Mouse (Mus musculus) spleen, adult 2 months (tissue): Measurements from ENCODE around the gene Nom1.

ENCODE experiments used
- CTCF ChIP-seq: fragments of 200-500 bp; IDR thresholded peaks from 2 replicates; pipeline ENCODE4 v1.5.1; 2011; ENCODE audit warnings: mild to moderate bottlenecking, inconsistent platforms; ENCODE audit not compliant: insufficient read depth, insufficient read length, insufficient replicate concordance; ENCODE audit errors: extremely low read depth
- POLR2A ChIP-seq: fragments of 200-500 bp; IDR thresholded peaks from 2 replicates; pipeline ENCODE4 v1.6.1; 2011; ENCODE audit warnings: low read depth, low read length, inconsistent platforms

GRCm38 (mm10) chr5:29398427-29398826, 36.0 kb upstream of the Nom1 start:
- TF ChIP-seq CTCF: no peak
- TF ChIP-seq POLR2A: no peak
